Mouse (Mus musculus): Measurements from ENCODE around the gene Gm29666.
A peak's percentile ranks its signal among the peaks of the same experiment; 100 is the strongest.

The Gm29666 gene

DNA sequence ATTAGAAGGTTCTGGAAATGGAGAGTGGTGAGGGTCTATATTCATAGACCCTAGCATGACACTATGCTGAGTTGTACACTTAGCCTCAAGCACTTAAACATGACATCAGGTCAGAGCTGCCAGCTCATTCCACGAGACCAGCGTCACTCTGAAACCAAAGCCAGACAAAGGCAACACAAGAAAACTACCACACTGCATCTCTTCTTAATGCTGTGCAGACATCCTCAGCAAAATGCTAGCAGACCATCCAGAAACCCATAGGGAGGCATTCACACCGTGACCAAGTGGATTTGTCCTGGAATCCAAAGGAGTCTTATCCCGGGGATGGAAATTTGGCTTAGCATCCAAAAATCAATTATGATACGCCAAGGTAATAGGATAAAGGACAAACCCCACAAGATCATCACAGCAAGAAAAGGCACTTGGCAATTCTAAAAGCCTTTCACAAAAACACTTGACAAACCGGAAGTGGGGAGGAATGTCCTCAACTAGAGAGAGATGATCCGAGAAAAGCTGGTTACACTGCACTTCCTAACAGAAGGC lies 15.9 kb downstream of the Gm29666 start:
- DNase-seq (ENCODE audit: low spot score in 2 of 2), result no peak

DNA sequence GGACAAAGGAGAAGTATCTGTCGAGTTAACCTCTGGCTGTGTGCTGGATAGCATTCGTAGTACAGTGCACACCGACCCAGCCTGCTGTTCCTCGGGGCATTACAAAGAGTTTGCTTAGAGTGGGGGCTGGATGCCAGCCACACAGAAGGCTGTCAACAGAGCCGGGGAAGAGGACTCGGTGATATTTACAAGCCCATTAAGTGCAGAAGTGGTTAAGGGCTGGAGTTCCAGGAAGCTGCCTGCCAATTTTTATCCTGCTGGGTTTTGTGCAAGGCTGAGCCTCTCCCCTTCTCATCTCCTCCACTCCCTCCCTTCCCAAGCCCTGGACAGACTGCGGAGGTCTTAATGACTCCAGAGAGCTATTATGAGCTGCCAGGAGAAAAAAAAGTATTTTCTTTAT lies 21.8 kb downstream of the Gm29666 start:
- no peak for DNase-seq (ENCODE audit: low spot score in 2 of 2)

DNA sequence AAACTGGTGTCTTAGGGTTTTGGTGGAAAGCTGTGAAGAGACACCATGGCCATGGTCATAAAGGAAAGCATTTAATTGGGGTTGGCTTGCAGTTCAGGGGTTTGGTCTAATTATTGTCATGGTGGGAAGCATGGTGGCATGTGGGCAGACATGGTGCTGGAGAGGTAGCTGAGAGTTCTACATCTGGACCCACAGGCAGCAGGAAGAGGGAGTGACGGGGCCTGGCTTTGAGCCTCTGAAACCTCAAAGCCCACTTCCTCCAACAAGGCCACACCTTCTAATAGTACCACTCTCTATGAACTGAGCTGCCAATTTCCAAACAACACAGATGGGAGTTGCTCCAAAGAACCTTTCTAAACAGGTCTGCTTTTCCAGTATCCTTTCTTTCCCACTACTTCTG lies 23.2 kb downstream of the Gm29666 start:
- peak; percentile 42 to 71 for DNase-seq (ENCODE audit: low spot score in 2 of 2)

DNA sequence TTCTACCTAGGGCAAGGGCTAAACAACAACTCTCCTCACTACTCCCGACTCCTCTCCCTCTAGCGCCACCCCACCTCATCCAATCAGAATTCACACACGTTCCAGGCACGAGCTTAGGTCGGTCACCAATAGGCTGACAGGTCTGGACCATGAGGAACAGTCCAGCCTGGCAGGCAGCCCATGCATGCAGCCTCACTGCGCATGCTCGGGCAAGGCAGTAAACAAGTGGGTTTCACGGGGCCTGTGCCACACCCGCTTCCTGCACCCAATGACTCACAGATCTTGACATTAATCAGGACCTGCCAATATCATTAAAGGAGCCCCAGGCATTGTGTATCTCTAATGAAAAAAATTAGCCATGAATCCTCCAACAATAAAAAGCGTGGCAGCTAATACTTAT lies 23.6 kb downstream of the Gm29666 start:
- DNase-seq (ENCODE audit: low spot score in 2 of 2), result peak; percentile 60 to 81

DNA sequence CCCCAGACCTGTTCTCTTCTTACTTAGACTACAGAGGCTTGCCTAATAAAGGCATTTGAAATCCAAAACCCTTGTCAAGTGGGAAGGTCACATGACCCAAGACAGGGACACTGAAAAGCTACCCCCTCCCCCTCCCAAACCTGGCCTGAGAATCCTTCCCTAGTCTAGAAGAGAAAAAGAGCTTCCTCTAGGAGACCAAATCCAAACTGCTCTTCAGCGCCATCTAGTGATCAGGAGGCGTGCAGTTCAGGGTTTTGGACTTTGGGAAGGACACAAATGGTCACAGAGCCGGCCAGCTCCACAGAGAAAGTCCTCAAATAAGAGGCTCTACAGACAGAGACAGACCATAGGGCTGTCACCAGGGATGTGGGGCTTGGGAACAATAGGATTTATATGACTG lies 28.2 kb downstream of the Gm29666 start:
- peak; percentile 21 to 43 for DNase-seq (ENCODE audit: low spot score in 2 of 2)

DNA sequence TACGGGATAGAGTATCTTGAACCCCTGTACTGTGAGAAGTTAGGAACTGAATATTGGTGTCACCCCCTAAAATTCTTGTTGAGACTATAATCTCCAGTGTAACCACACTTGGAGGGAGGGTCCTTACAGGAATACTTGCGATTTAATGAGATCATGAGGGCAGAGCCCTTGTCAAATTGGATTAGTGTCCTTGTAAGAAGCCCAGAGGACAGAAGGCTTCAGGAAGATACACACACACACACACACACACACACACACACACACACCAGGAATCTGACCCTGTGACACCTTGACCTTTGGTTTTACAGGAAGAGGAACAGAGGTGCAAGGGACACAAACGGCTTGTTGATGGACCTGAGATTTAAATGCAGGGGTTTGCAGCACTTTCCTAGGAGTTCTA lies 28.6 kb downstream of the Gm29666 start:
- DNase-seq (ENCODE audit: low spot score in 2 of 2), result no peak

DNA sequence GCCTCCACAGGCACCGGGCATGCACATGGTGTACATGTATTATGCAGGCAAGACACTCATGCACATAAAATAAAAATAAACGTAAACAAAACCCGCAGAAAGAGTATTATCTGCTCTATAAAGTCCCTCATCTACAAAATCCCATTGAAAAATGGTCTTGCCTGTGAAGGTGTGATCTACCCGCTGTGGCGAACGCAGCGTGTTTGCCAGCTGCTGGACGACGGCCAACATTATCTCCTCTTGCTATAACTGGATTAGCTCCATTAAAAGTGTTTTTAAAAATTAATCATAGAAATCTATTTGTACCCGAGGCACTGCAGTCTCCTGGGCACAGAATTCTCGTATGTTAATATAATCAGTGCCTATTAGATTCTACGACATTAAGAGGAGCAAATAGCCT lies 31.8 kb downstream of the Gm29666 start:
- no peak for DNase-seq (ENCODE audit: low spot score in 2 of 2)

DNA sequence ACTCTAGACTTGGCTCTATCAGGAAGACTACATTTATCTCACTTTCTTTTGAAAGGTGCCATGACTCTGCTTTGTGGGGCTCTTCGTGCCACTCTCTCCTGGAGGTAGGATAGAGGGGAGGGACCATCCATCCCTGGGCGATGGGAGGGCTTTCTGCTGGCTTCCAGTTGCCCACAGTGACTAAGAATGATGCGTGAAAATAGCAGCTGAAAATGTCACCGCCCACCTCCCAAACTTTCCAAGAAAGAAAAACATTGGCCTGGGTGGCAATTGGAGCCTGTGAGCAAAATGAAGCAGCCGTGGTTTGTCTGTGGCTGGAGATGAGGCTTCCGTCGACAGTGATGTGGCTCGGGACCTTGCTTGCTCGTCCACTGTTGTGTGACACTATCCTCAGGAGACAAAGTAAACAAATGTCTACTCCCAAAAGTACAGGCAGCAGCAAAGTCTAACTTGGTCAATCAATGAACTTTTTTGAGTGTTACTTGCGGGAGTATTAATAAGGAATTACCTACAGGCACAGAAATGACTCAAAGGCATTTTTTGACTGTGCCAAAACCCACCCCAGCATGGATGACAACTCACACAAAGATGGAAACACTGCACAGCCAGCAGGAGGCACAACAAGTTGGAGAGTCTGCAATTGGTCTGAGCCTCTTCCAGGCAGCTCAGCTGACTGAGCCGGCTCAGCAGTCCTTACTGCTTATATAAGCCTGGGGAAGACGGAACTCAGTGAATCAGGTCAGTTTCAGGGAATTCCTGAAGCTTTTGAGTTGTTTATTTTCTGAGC lies 42.6 kb downstream of the Gm29666 start:
- DNase-seq (ENCODE audit: low spot score in 2 of 2), result no peak

DNA sequence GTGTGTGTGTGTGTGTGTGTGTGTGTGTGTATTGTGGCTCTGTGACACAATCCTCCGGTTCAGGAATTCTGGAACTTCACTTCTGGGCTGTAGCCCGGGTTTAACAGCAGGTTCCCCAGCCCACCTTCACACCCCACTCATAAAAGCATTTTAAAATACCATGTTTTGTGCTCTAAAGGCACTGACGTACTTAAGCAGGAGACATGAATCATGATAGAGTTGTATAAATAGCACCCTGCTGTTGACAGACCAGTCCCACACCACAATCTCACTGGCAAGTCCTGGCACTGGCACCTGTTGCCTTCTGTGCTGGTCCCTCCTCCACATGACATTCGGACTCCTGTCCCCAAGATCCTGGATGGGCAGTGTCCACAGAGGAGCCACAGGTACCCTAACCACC lies 46.0 kb downstream of the Gm29666 start:
- no peak for DNase-seq (ENCODE audit: low spot score in 2 of 2)

DNA sequence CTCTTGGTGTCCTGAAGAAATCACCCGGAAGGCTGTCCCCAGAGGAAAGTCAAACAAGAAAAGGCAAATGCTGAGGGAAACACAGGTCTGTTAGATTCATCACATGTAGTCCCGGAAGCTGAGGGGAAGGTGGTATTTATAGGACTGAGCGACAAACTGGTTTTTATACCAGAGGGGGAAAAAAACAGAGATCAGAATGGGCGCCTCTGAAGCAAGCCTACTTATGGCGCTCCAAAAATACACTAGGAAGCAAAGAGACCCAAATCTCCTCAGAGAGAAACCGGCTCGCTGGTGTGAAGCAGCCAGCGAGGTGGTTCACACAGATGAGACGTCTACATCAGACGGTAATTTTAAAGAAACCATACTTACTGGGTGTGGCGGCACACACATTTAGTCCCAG lies 46.8 kb downstream of the Gm29666 start:
- DNase-seq (ENCODE audit: low spot score in 2 of 2), result no peak

DNA sequence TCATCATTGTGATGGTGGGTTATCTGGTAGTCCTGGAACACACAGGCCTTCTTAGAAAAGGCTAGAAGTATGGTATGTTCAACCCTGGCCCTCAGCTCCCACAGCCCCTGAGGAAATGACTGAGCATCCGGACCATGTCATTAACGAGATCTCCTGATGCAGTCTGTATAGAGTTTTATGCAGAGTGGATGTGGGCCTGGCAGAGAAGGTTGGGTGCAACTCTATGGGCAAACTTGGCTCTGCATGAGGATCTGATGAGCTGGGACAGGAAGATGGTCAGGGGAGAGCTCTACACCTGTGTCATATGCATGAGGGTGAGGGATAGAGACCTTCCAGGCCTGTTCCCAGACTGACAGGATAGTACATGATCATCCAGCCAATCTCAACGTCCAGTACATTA lies 48.0 kb downstream of the Gm29666 start:
- no peak for DNase-seq (ENCODE audit: low spot score in 2 of 2)

DNA sequence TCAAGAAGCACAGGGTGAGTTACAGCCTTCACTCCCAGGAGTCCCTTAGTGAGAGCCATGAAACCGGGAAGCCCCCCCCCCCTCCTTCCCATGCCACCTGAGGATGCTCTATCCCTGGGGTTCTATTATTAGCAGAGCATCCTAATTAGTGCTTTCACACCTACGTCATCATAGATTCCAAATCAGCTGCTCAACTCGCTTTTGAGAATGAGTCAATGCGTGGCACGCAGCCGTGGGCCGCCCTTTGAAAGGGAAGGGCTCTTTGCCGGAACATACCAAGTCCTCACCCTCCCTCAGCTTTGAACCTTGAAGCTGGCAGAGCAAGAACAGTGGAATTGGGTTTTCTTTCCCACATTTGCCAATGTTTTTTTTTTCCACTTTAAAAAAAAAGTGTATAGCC lies 57.9 kb downstream of the Gm29666 start:
- no peak for DNase-seq (ENCODE audit: low spot score in 2 of 2)
